Mouse (Mus musculus): ENCODE results near the gene Mkln1.

GRCm38 (mm10) chr6:31523657-31524056 lies 125.1 kb downstream of the Mkln1 start:
- TF ChIP-seq POLR2A (IDR thresholded peaks at IDR 0.05; ENCODE audit: control insufficient read depth, extremely low read depth, insufficient read depth, low read length, poor library complexity) = no peak
- no peak for TF ChIP-seq CTCF (IDR thresholded peaks at IDR 0.05; ENCODE audit: borderline replicate concordance, control insufficient read depth, extremely low read depth, insufficient read depth, low read length, poor library complexity)

All from thymus, adult 2 months (tissue).